Mouse (Mus musculus) forebrain, postnatal 0 days (tissue): ENCODE measurements around the gene Stoml1. TPM values are rescaled to one million over a fixed set of nuclear protein-coding genes. Genes with fewer than 3 reads are reported as not detected.
A peak's percentile ranks its signal among the peaks of the same experiment; 100 is the strongest.

Source experiments
- ATAC-seq: fragments of 200-750 bp; cut with Nextera tagmentation; 2 replicates; pipeline ENCODE4 v1.8.0; 2017; ENCODE audit warnings: mild to moderate bottlenecking, moderate library complexity
- DNase-seq: peaks from one replicate; pipeline ENCODE4 v3.0.0-alpha.2; 2015
- H3K27ac ChIP-seq: fragments of 300-500 bp; sonication (generic); 2 replicates; pipeline ENCODE4 v1.5.1; 2014; ENCODE audit warnings: low read depth, mild to moderate bottlenecking, antibody characterized with exemption, low read length, moderate library complexity, mixed read lengths
- H3K27me3 ChIP-seq: fragments of 300-500 bp; sonication (generic); 2 replicates; pipeline ENCODE4 v1.6.1; 2014; ENCODE audit warnings: mild to moderate bottlenecking, low read length, mixed read lengths; ENCODE audit not compliant: insufficient read depth
- H3K36me3 ChIP-seq: fragments of 300-500 bp; sonication (generic); 2 replicates; pipeline ENCODE4 v1.6.1; 2014; ENCODE audit warnings: mild to moderate bottlenecking, moderate library complexity; ENCODE audit not compliant: insufficient read depth
- H3K4me1 ChIP-seq: fragments of 300-500 bp; sonication (generic); 2 replicates; pipeline ENCODE4 v1.6.1; 2014; ENCODE audit warnings: antibody characterized with exemption; ENCODE audit not compliant: insufficient read depth
- H3K4me2 ChIP-seq: fragments of 300-500 bp; sonication (generic); 2 replicates; pipeline ENCODE4 v1.6.1; 2014; ENCODE audit warnings: low read depth, mild to moderate bottlenecking, moderate library complexity
- H3K4me3 ChIP-seq: fragments of 300-500 bp; sonication (generic); 2 replicates; pipeline ENCODE4 v1.5.1; 2014; ENCODE audit warnings: low read depth, low read length, mixed read lengths
- H3K9ac ChIP-seq: fragments of 300-500 bp; sonication (generic); 2 replicates; pipeline ENCODE4 v1.6.1; 2014; ENCODE audit warnings: mild to moderate bottlenecking
- H3K9me3 ChIP-seq: fragments of 300-500 bp; sonication (generic); 2 replicates; pipeline ENCODE4 v1.6.1; 2016; ENCODE audit warnings: low read length
- CTCF ChIP-seq: sonication (generic); IDR thresholded peaks from 2 replicates; pipeline ENCODE4 v1.5.1; 2016; ENCODE audit warnings: antibody characterized with exemption, control low read depth, low read depth
- WGBS: fragments of 180-500 bp; shearing (Covaris S2); extraction: QIAGEN DNeasy Blood & Tissue Kit; methylation state at CpG from one replicate; pipeline ENCODE4 v1.1.7; 2014; 5-methylcytosine and 5-hydroxymethylcytosine counted together
- polyA plus RNA-seq: library from polyadenylated mRNA; unstranded; fragments of >200 nt; fragmentation: Nextera tagmentation; extraction: Ambion mirVana; gene quantifications from 2 replicates; pipeline ENCODE4 v1.2.1, GENCODE M21; 2015
- total RNA-seq: library from RNA; depleted of rRNA; stranded (reverse); fragments of >200 nt; gene quantifications from 2 replicates; pipeline ENCODE4 v1.2.3, GENCODE M21; 2014

The Stoml1 gene
- total and polyA plus RNA-seq, 2 experiments from 2014 or later: 142 to 149 TPM

GRCm38 (mm10) chr9:58289901-58290300 lies 36.9 kb downstream of the Stoml1 start:
- H3K36me3 ChIP-seq: no peaks in the 10 kb centered on the region
- ATAC-seq: no peak
- 83% methylated on average over 2 of the region's 2 CpGs for WGBS

GRCm38 (mm10) chr9:58294527-58294926 lies 41.6 kb downstream of the Stoml1 start:
- no peaks in the 10 kb centered on the region for H3K9me3 ChIP-seq
- no peak overlapping the region for H3K27ac ChIP-seq
- no peak for TF ChIP-seq CTCF
- H3K4me1 ChIP-seq: no peaks in the 10 kb centered on the region
- DNase-seq: no peak
- 59% methylated on average over 7 of the region's 7 CpGs for WGBS
- H3K4me3 ChIP-seq: no peak overlapping the region
- no peaks in the 10 kb centered on the region for H3K27me3 ChIP-seq
- H3K36me3 ChIP-seq: no peaks in the 10 kb centered on the region
- H3K4me2 ChIP-seq: no peak overlapping the region
- no peak for ATAC-seq
- H3K9ac ChIP-seq: no peak overlapping the region

More at GRCm38 (mm10) chr9:58289901-58290300, 36.9 kb downstream of the Stoml1 start:
- Histone ChIP-seq H3K27ac (no peak overlapping the region), H3K9ac (no peak overlapping the region), H3K9me3 (no peaks in the 10 kb centered on the region), H3K4me3 (no peak overlapping the region), H3K4me2 (no peak overlapping the region), H3K27me3 (no peaks in the 10 kb centered on the region), H3K4me1 (no peaks in the 10 kb centered on the region)
- no peak for DNase-seq
- TF ChIP-seq CTCF: no peak

GRCm38 (mm10) chr9:58295345-58295744 lies 42.4 kb downstream of the Stoml1 start:
- H3K36me3 ChIP-seq: no peaks in the 10 kb centered on the region
- no peaks in the 10 kb centered on the region for H3K4me1 ChIP-seq
- ATAC-seq (no peak), DNase-seq (no peak)
- H3K9ac ChIP-seq: no peak overlapping the region
- H3K9me3 ChIP-seq: no peaks in the 10 kb centered on the region
- H3K27me3 ChIP-seq: no peaks in the 10 kb centered on the region
- H3K27ac ChIP-seq: no peak overlapping the region
- 82% methylated on average over 3 of the region's 3 CpGs for WGBS
- TF ChIP-seq CTCF: no peak
- no peak overlapping the region for H3K4me3 ChIP-seq
- H3K4me2 ChIP-seq: no peak overlapping the region

GRCm38 (mm10) chr9:58295766-58296361 lies 42.9 kb downstream of the Stoml1 start:
- no peaks in the 10 kb centered on the region for H3K36me3 ChIP-seq
- no peaks in the 10 kb centered on the region for H3K4me1 ChIP-seq
- H3K4me2 ChIP-seq: no peak overlapping the region
- WGBS: 13% methylated on average over 9 of the region's 9 CpGs
- no peak overlapping the region for H3K4me3 ChIP-seq
- no peak for TF ChIP-seq CTCF
- no peak for DNase-seq
- ATAC-seq: peak; percentile 47; the same call in 1 of the 2 replicates
- no peaks in the 10 kb centered on the region for H3K9me3 ChIP-seq
- H3K27ac ChIP-seq: no peak overlapping the region
- no peak overlapping the region for H3K9ac ChIP-seq
- H3K27me3 ChIP-seq: no peaks in the 10 kb centered on the region

- 90% methylated on average over 6 of the region's 6 CpGs for WGBS
- H3K36me3 ChIP-seq: no peaks in the 10 kb centered on the region
- no peak overlapping the region for H3K9ac ChIP-seq
- H3K4me3 ChIP-seq: no peak overlapping the region
- TF ChIP-seq CTCF: no peak
- no peaks in the 10 kb centered on the region for H3K4me1 ChIP-seq
- DNase-seq: no peak
- no peaks in the 10 kb centered on the region for H3K27me3 ChIP-seq
- no peak for ATAC-seq
- H3K9me3 ChIP-seq: no peaks in the 10 kb centered on the region
- no peak overlapping the region for H3K27ac ChIP-seq
- H3K4me2 ChIP-seq: no peak overlapping the region
Measured at GRCm38 (mm10) chr9:58297065-58297464, 44.1 kb downstream of the Stoml1 start.

GRCm38 (mm10) chr9:58297961-58298477 lies 45.1 kb downstream of the Stoml1 start:
- Histone ChIP-seq H3K27ac (no peak overlapping the region), H3K9me3 (no peaks in the 10 kb centered on the region), H3K4me3 (no peak overlapping the region), H3K4me2 (no peak overlapping the region), H3K4me1 (no peaks in the 10 kb centered on the region), H3K27me3 (no peaks in the 10 kb centered on the region), H3K9ac (no peak overlapping the region), H3K36me3 (no peaks in the 10 kb centered on the region)
- 48% methylated on average over 4 of the region's 4 CpGs for WGBS
- DNase-seq (no peak), ATAC-seq (no peak)
- no peak for TF ChIP-seq CTCF

- Histone ChIP-seq H3K36me3 (no peaks in the 10 kb centered on the region), H3K9me3 (no peaks in the 10 kb centered on the region), H3K4me3 (no peak overlapping the region), H3K4me1 (no peaks in the 10 kb centered on the region), H3K4me2 (no peak overlapping the region), H3K27me3 (no peaks in the 10 kb centered on the region), H3K9ac (no peak overlapping the region), H3K27ac (no peak overlapping the region)
- ATAC-seq (no peak), DNase-seq (no peak)
- no peak for TF ChIP-seq CTCF
- 50% methylated on average over 2 of the region's 2 CpGs for WGBS
Measured at GRCm38 (mm10) chr9:58299356-58299799, 46.4 kb downstream of the Stoml1 start.
